Mouse (Mus musculus) midbrain, embryonic 13.5 days (tissue): ENCODE measurements around the gene Rpl38. TPM values are rescaled to one million over a fixed set of nuclear protein-coding genes. Genes with fewer than 3 reads are reported as not detected.

Source experiments
- polyA plus RNA-seq: library from polyadenylated mRNA; unstranded; fragments of >200 nt; fragmentation: Nextera tagmentation; extraction: Ambion mirVana; gene quantifications from 2 replicates; pipeline ENCODE4 v1.2.1, GENCODE M21; 2015

Rpl38 gene
- polyA plus RNA-seq, 1 experiment from 2014 or later, result 826 TPM

Other genes starting within 250 kb of the Rpl38 start
- 24.2 and 24.6 TPM in 2 replicates for gene Ttyh2, start 6.9 kb downstream of the Rpl38 start, polyA plus RNA-seq
- gene Dnaic2, start 58.9 kb downstream of the Rpl38 start, polyA plus RNA-seq, result 1.6 and 1.7 TPM in 2 replicates
- gene Kif19a, start 96.9 kb downstream of the Rpl38 start, polyA plus RNA-seq, result 0.35 and 1.2 TPM in 2 replicates
- 30.1 and 33.6 TPM in 2 replicates for gene Btbd17, start 127.4 kb downstream of the Rpl38 start, polyA plus RNA-seq
- not detected in 2 replicates for gene Gpr142, start 130.4 kb downstream of the Rpl38 start, polyA plus RNA-seq
- 5.9 and 7.1 TPM in 2 replicates for gene Gprc5c, start 182.6 kb downstream of the Rpl38 start, polyA plus RNA-seq
- gene Cd300a, start 221.5 kb downstream of the Rpl38 start, polyA plus RNA-seq, result 0.55 and 0.67 TPM in 2 replicates